Mouse (Mus musculus) left cerebral cortex, postnatal 4 days (tissue): Measurements from ENCODE around the gene Rap2c. TPM values are rescaled to one million over a fixed set of nuclear protein-coding genes. Genes with fewer than 3 reads are reported as not detected.

Experiments
- DNase-seq: peaks from one replicate; pipeline ENCODE4 v3.0.0-alpha.2; 2022
- intact Hi-C: fragments of 180-260 bp; cut with DNase I; formaldehyde crosslinking; loops from one replicate; pipeline ENCODE4 v1.15.1; 2025
- total RNA-seq, 2 experiments: library from RNA; stranded (reverse); gene quantifications; 2 replicates each; pipeline ENCODE4 v1.2.3; 2021

Rap2c gene
- 10 to 100 TPM; 36.8 to 42.3 TPM for total RNA-seq

GRCm38 (mm10) chrX:51017851-51018785 is at the start of gene Rap2c:
Gene Rap2c (minus strand): TSS chrX:51018018.
- DNase-seq, result peak; percentile 69
- intact Hi-C loops, result no loop called here

- intact Hi-C loops, result loop anchor here (5.0 kb wide), 1 partner anchor 306 kb away; no protein-coding TSS in a partner anchor
- DNase-seq, result no peak
These were observed 48.9 kb upstream of the Rap2c start for GRCm38 (mm10) chrX:51066539-51067286.

GRCm38 (mm10) chrX:51065773-51066172 is 48.0 kb upstream of the Rap2c start:
- peak; percentile 34 for DNase-seq
- intact Hi-C loops, result loop anchor here (5.0 kb wide), 1 partner anchor 307 kb away; no protein-coding TSS in a partner anchor

GRCm38 (mm10) chrX:51065158-51065664 is 47.4 kb upstream of the Rap2c start:
- DNase-seq, result no peak
- intact Hi-C loops, result loop anchor here (5.0 kb wide), 1 partner anchor 307 kb away; no protein-coding TSS in a partner anchor

- intact Hi-C loops, result no loop called here
- no peak for DNase-seq
These were observed 42.4 kb upstream of the Rap2c start for GRCm38 (mm10) chrX:51060220-51060619.

- no peak for DNase-seq
- intact Hi-C loops, result no loop called here
These were observed 40.9 kb upstream of the Rap2c start for GRCm38 (mm10) chrX:51058741-51059140.

- no peak for DNase-seq
- intact Hi-C loops, result no loop called here
These were observed 40.5 kb upstream of the Rap2c start for GRCm38 (mm10) chrX:51058317-51058716.

GRCm38 (mm10) chrX:51051680-51052461 is 34.1 kb upstream of the Rap2c start:
- intact Hi-C loops, result no loop called here
- peak; percentile 24 for DNase-seq

GRCm38 (mm10) chrX:51035678-51036209 is 17.9 kb upstream of the Rap2c start:
- no peak for DNase-seq
- intact Hi-C loops, result loop anchor here (10.0 kb wide), 1 partner anchor 339 kb away; no protein-coding TSS in a partner anchor

- intact Hi-C loops, result no loop called here
- DNase-seq, result peak; percentile 23
These were observed 2.1 kb upstream of the Rap2c start for GRCm38 (mm10) chrX:51019884-51020283.

- DNase-seq, result peak; percentile 67
- intact Hi-C loops, result no loop called here
These were observed 965 bp upstream of the Rap2c start for GRCm38 (mm10) chrX:51018786-51019179.

- intact Hi-C loops, result no loop called here
- no peak for DNase-seq
These were observed 892 bp downstream of the Rap2c start for GRCm38 (mm10) chrX:51016926-51017325.

- intact Hi-C loops, result no loop called here
- DNase-seq, result no peak
These were observed 5.5 kb downstream of the Rap2c start for GRCm38 (mm10) chrX:51012280-51012679.

GRCm38 (mm10) chrX:51010323-51010722 is 7.5 kb downstream of the Rap2c start:
- intact Hi-C loops, result no loop called here
- DNase-seq, result no peak

GRCm38 (mm10) chrX:51000791-51001190 is 17.0 kb downstream of the Rap2c start:
- DNase-seq, result no peak
- intact Hi-C loops, result no loop called here

GRCm38 (mm10) chrX:50995310-50995709 is 22.5 kb downstream of the Rap2c start:
- intact Hi-C loops, result no loop called here
- no peak for DNase-seq

- intact Hi-C loops, result no loop called here
- DNase-seq, result no peak
These were observed 26.5 kb downstream of the Rap2c start for GRCm38 (mm10) chrX:50991324-50991723.

- intact Hi-C loops, result no loop called here
- no peak for DNase-seq
These were observed 27.9 kb downstream of the Rap2c start for GRCm38 (mm10) chrX:50989940-50990339.

- no peak for DNase-seq
- intact Hi-C loops, result no loop called here
These were observed 29.2 kb downstream of the Rap2c start for GRCm38 (mm10) chrX:50988581-50988980.

- DNase-seq, result no peak
- intact Hi-C loops, result no loop called here
These were observed 39.4 kb downstream of the Rap2c start for GRCm38 (mm10) chrX:50978428-50978827.
